Mouse (Mus musculus) c-Kit-positive CD71-positive TER-119-positive erythroid progenitor cells, embryonic 14.5 days (primary cell): Measurements from ENCODE around the gene Notch4.
"Not testable (repeated sequence)": the region's sequence is repeated elsewhere in the genome, so short reads cannot be mapped to it uniquely, and the experiment has no call there.

ENCODE experiments used
- DNase-seq: peaks from one replicate; pipeline ENCODE4 v3.0.0-alpha.2; 2013; ENCODE audit warnings: low spot score

Notch4 gene

GRCm38 (mm10) chr17:34564003-34564421 lies at the start of gene Notch4:
Notch4 (plus strand) TSS chr17:34564268.
- no peak for DNase-seq

GRCm38 (mm10) chr17:34516514-34516913 lies 47.6 kb upstream of the Notch4 start:
- DNase-seq: no peak

GRCm38 (mm10) chr17:34517252-34517651 lies 46.8 kb upstream of the Notch4 start, which contains the start of gene Btnl6:
Btnl6 (minus strand) TSS chr17:34517352.
- no peak for DNase-seq

- no peak for DNase-seq
Observed at GRCm38 (mm10) chr17:34517795-34518194, 46.3 kb upstream of the Notch4 start.

- not testable (repeated sequence) for DNase-seq
Observed at GRCm38 (mm10) chr17:34518571-34518970, 45.5 kb upstream of the Notch4 start.

- DNase-seq: no peak
Observed at GRCm38 (mm10) chr17:34519001-34519400, 45.1 kb upstream of the Notch4 start.

GRCm38 (mm10) chr17:34532671-34533070 lies 31.4 kb upstream of the Notch4 start:
- no peak for DNase-seq

GRCm38 (mm10) chr17:34543567-34543966 lies 20.5 kb upstream of the Notch4 start:
- DNase-seq: not testable (repeated sequence)

- DNase-seq: no peak
Observed at GRCm38 (mm10) chr17:34546797-34547196, 17.3 kb upstream of the Notch4 start.

- no peak for DNase-seq
Observed at GRCm38 (mm10) chr17:34547601-34548000, 16.5 kb upstream of the Notch4 start.

GRCm38 (mm10) chr17:34549156-34549555 lies 14.9 kb upstream of the Notch4 start:
- DNase-seq: no peak

GRCm38 (mm10) chr17:34549843-34550242 lies 14.2 kb upstream of the Notch4 start:
- no peak for DNase-seq

- DNase-seq: peak; percentile 62
Observed at GRCm38 (mm10) chr17:34555483-34555882, 8.6 kb upstream of the Notch4 start.

- DNase-seq: no peak
Observed at GRCm38 (mm10) chr17:34556406-34556805, 7.7 kb upstream of the Notch4 start.

GRCm38 (mm10) chr17:34557411-34557810 lies 6.7 kb upstream of the Notch4 start:
- DNase-seq: no peak

- DNase-seq: no peak
Observed at GRCm38 (mm10) chr17:34559116-34559515, 5.0 kb upstream of the Notch4 start.

- DNase-seq: peak; percentile 30
Observed at GRCm38 (mm10) chr17:34559895-34560294, 4.2 kb upstream of the Notch4 start.

- no peak for DNase-seq
Observed at GRCm38 (mm10) chr17:34560438-34560837, 3.6 kb upstream of the Notch4 start.

GRCm38 (mm10) chr17:34561200-34561599 lies 2.9 kb upstream of the Notch4 start:
- DNase-seq: no peak

GRCm38 (mm10) chr17:34562595-34562994 lies 1.5 kb upstream of the Notch4 start:
- DNase-seq: no peak

GRCm38 (mm10) chr17:34563354-34563753 lies 714 bp upstream of the Notch4 start:
- DNase-seq: no peak

- DNase-seq: no peak
Observed at GRCm38 (mm10) chr17:34564796-34565195, 728 bp downstream of the Notch4 start.

- no peak for DNase-seq
Observed at GRCm38 (mm10) chr17:34567311-34567710, 3.2 kb downstream of the Notch4 start.

GRCm38 (mm10) chr17:34568421-34568820 lies 4.4 kb downstream of the Notch4 start:
- no peak for DNase-seq

GRCm38 (mm10) chr17:34569919-34570318 lies 5.9 kb downstream of the Notch4 start:
- DNase-seq: no peak
